Mouse (Mus musculus): Measurements from ENCODE around the gene Samd5.
A peak's percentile ranks its signal among the peaks of the same experiment; 100 is the strongest.

The Samd5 gene

DNA sequence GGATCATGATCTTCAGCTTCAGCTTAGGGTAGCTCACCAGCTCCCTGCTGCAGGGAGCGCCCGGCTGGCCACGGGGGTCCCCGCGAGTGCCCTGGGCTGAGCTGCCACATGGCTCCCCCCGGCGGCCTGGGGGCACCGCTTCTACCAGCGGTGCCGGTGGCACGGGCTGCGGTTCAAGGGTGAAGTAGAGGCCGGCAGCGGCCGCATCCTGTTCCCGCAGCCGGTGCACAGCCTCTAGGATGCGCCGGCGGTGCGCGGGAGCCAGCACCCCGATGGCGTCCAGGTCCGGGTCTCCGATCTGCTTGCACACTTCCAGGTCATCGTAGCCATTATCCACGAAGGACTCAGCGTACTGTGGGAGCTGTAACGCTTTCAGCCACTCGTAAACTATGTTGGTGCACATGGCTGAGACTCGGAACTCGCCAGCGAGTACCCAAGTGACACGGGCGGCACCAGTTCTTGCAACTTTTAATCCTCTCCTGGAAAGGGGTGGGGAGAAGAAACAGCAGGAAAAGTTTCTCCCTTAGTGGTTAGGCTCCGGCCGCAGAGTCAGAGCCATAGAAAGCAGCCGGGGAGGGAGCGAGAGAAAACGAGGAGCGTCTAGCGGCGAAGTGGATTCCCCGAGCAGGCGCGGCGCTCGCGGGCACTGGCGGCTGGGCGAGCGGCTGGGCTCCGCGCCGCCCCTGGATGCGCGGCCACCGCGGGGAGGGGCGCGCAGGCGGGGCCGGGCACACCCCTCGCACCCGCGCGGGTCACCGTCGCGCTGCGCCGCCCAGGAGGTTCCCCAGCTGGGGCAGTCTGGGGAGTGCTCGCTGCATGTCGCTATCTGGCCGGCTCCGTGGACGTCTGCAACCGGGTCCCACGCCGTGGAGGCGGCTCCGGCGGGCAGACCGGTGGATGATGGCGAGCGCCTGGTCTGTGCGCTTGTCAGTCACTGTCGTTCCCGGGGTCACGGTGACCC, at the start of gene Samd5:
TSS of gene Samd5 (minus strand) at position 648 of the 961 bp plus-strand sequence.
- DNase-seq (ENCODE audit: low spot score in 2 of 2): peak; percentile 48 to 61

- no peak for DNase-seq (ENCODE audit: low spot score in 2 of 2)
Measured at GRCm38 (mm10) chr10:9722519-9723303, 47.7 kb upstream of the Samd5 start.

- no peak for DNase-seq (ENCODE audit: low spot score in 2 of 2)
Measured at GRCm38 (mm10) chr10:9720027-9720426, 45.0 kb upstream of the Samd5 start.

DNA sequence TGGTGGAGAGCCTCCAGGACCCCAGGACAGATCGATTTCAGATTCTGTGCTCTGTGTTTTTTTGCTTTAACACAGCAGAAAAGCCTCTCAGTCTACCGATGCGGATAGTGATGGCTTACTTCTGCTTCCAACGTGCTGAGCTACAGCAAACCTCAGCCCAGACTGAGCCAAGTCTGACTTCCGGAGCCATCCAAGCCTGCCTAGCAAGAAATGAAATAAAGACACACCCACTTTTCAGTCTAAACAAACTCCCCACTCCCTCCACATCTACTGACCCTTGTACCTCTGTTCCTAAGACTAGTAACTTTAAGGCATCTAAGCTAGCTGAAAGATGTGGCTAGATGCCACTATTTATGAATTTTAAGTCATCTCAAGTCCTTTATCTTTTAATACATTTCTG, 43.1 kb upstream of the Samd5 start:
- DNase-seq (ENCODE audit: low spot score in 2 of 2): no peak

DNA sequence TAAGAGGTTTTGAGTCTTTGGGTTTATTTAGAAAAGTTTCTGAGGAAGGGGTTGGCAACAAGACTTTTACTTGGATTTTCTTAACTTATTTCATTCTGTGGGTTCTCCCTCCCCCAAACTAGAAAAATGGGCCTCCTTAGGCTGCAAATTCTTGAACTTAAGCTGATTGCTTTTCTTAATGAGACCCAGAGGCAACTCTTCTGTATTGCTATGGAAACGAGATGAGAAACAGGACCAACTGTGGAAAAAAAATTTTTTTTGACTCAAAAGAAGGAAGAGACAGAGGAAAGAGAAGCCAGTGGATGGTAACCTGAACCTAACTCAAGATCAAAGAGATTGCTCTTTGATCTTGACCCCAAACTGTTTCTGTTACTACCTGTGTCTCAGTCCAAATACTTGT, 29.9 kb upstream of the Samd5 start:
- DNase-seq (ENCODE audit: low spot score in 2 of 2): no peak

- DNase-seq (ENCODE audit: low spot score in 2 of 2): no peak
Measured at GRCm38 (mm10) chr10:9699071-9699761, 24.2 kb upstream of the Samd5 start.

- DNase-seq (ENCODE audit: low spot score in 2 of 2): no peak
Measured at GRCm38 (mm10) chr10:9698141-9698540, 23.1 kb upstream of the Samd5 start.

- DNase-seq (ENCODE audit: low spot score in 2 of 2): no peak
Measured at GRCm38 (mm10) chr10:9696543-9697141, 21.6 kb upstream of the Samd5 start.

GRCm38 (mm10) chr10:9693990-9694699, 19.1 kb upstream of the Samd5 start:
- no peak for DNase-seq (ENCODE audit: low spot score in 2 of 2)

GRCm38 (mm10) chr10:9680928-9681327, 5.9 kb upstream of the Samd5 start:
- DNase-seq (ENCODE audit: low spot score in 2 of 2): no peak

DNA sequence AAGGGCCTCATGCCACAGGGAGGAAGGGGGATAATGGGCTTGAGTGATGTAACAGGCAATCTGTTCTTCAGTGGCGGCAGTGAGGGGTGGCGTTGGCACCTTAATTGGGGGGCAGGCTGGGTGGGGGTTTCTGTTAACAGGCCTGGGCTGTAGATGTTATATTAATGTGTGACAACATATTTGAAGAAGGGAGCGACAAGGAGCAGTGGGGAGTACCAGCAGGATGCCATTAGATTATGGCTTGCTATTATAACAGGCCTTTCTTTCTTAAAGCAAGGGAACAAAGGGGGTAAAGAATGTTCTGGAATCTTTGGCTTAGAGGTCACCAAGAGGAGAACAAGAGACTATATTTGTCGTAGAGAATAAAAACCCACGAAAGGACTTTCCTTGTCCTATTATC, 4.9 kb upstream of the Samd5 start:
- DNase-seq (ENCODE audit: low spot score in 2 of 2): no peak

DNA sequence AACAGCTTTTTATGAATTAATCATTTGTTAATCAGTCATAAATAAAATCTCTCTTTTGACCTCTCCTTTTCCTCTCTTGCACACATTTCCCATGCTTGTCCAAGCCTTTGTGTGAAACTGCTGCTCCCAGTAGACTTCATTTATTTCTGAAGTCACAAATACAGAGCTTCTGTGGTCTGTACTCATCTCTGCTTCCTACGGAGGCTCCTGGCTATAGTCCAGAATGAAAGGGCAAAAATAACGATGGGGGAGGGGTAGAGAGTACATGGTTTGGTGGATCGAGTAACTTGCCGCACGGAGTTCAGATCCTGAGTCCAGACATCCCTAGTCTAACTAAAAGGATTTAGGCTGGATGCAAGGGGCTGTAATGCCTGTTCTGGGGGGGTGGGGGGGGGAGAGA, 3.1 kb upstream of the Samd5 start:
- DNase-seq (ENCODE audit: low spot score in 2 of 2): no peak

GRCm38 (mm10) chr10:9676886-9677285, 1.9 kb upstream of the Samd5 start:
- peak; percentile 81 to 84 for DNase-seq (ENCODE audit: low spot score in 2 of 2)

DNA sequence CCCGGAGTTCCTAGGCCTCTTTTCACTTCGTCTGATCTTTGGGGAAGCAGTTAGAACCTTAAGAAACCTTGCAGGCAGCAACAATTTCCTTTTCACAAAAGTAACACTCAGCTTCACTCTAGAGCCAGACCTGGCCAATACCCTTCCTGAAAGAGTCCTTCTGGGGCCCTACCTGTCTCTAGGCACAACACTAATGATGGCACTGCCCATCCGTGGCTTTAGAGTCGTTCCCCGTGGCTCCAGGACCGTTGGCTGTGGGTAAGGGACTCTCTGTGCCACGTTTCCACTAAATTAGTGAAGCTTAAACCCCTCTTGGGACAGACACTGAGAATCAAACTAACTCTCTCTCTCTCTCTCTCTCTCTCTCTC, 1.4 kb upstream of the Samd5 start:
- DNase-seq (ENCODE audit: low spot score in 2 of 2): no peak

- peak in 1 of 2 experiments; percentile 17 for DNase-seq (ENCODE audit: low spot score in 2 of 2)
Measured at GRCm38 (mm10) chr10:9675550-9676417, 776 bp upstream of the Samd5 start.

DNA sequence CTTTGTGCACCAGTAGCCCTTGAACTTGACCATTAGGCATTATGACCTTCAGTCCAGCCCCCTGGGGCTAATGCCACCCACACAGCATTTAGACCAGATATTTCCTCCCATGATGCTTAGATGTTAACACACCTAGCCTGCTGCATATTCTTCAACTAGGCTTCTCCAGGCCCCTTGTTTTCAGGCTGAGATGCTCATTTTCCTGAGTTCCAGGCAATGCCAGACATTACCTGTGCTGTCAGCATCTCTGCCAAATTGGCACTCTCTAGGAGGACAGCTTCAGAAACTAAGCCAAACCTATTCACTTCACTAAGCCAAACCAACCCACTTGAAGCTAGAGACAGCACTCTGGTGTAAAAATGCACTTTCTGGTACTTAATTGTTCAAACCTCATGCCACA, 1.7 kb downstream of the Samd5 start:
- no peak for DNase-seq (ENCODE audit: low spot score in 2 of 2)

GRCm38 (mm10) chr10:9672751-9673150, 2.3 kb downstream of the Samd5 start:
- DNase-seq (ENCODE audit: low spot score in 2 of 2): no peak

GRCm38 (mm10) chr10:9670351-9670750, 4.7 kb downstream of the Samd5 start:
- no peak for DNase-seq (ENCODE audit: low spot score in 2 of 2)

DNA sequence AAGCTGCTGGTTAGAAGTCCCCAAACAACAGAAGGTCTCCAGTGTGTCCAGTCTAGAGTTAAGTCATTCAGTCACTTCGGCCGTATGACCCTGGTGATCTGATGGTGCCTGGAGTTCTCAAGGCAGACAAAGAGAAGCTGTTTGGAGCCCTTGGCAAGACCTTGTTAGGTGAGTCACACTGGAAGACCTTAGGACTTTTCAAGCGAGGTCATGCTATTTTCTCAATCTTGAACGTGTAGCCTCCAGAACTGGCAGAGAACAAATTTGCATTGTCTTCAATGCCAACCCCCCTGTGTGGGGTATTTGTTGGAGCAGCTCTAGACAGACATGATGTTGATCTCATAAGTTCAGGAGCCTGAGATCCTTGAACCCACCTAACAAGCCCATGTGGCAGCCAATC, 6.2 kb downstream of the Samd5 start:
- DNase-seq (ENCODE audit: low spot score in 2 of 2): no peak

DNA sequence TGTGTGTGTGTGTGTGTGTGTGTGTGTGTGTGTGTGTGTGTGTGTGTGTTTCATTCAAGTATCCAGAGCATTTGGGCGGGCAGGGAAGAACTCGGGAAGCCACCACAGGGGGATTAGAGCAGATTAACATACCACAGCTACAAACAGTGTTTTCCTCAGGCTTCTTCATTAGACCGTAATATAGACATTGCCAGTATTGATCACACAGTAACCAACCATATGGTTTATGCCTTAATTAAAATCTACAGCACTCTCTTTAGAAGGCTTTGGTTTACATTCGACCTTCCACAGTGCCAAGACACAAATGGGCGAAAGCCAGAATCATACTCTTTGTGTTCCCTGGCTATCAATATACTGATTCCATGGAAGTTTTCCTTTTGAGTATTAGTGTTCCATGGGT, 22.1 kb downstream of the Samd5 start:
- no peak for DNase-seq (ENCODE audit: low spot score in 2 of 2)
